Mouse (Mus musculus) embryo, embryonic 11 days (tissue): ENCODE results near the gene Slc2a4.
"Not testable (repeated sequence)": the region's sequence is repeated elsewhere in the genome, so short reads cannot be mapped to it uniquely, and the experiment has no call there.

Experiments used
- DNase-seq: peaks from one replicate; pipeline ENCODE4 v3.0.0-alpha.2; 2015

Gene Slc2a4

DNA sequence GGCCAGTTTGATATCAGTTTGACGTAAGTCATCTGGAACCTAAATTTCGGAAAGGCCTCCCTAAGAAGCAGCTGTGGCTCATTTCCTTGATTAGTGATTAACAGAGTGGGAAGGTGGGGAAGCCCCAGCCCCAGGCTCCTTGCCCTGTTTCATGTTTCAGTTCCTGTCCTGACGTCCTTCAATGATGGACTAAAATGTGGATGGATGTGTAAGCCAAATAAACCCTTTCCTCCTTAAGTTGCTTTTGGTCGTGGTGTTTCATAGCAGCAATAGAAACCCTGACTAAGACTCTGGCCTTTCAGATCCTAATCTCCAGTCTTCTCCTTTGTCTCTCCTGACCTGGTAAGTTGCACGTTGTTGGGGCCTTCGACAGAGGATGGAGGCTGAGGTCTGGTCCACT is 22.2 kb upstream of the Slc2a4 start:
- DNase-seq: no peak

DNA sequence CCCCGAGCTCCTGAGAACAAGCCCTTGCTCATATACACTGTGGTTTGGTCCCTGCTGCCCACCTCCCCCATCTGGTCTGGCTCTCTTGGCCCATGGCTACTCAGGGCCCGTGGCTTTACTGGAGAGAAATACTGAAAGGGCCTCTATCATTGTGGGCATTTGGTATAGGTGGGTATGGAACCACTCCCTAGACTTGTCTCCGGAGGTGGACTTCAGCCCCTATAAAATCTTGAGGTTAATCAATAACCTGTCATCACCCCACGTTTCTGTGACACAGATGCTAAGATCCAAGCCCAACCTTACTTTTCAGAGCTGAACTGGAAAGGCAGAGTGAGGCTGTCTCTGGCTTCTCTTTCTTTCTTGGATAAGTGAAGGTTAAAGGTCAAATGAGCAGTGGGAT is 20.8 kb upstream of the Slc2a4 start:
- DNase-seq: no peak

DNA sequence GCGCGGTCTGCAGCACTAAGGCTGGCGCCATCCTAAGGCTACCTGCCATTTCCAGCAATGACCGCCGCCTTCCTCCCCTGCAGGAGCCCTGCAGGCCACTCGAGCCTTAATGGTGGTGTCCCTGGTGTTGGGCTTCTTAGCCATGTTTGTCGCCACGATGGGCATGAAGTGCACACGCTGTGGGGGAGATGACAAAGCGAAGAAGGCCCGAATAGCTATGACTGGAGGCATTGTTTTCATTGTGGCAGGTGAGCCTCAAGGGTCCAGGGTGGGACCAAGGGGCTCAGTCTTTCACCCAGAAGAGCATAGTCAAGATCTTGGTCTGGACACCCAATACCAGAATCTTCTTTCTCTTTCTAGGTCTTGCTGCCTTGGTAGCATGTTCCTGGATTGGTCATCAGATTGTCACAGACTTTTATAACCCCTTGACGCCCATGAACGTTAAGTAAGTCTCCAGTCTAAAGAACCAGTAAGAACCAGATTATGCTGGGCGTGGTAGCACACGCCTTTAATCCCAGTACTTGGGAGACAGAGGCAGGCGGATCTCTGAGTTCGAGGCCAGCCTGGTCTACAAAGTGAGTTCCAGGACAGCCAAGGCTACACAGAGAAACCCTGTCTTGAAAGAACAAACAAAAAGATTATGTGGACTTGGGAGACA is 19.0 kb upstream of the Slc2a4 start:
- DNase-seq: no peak

DNA sequence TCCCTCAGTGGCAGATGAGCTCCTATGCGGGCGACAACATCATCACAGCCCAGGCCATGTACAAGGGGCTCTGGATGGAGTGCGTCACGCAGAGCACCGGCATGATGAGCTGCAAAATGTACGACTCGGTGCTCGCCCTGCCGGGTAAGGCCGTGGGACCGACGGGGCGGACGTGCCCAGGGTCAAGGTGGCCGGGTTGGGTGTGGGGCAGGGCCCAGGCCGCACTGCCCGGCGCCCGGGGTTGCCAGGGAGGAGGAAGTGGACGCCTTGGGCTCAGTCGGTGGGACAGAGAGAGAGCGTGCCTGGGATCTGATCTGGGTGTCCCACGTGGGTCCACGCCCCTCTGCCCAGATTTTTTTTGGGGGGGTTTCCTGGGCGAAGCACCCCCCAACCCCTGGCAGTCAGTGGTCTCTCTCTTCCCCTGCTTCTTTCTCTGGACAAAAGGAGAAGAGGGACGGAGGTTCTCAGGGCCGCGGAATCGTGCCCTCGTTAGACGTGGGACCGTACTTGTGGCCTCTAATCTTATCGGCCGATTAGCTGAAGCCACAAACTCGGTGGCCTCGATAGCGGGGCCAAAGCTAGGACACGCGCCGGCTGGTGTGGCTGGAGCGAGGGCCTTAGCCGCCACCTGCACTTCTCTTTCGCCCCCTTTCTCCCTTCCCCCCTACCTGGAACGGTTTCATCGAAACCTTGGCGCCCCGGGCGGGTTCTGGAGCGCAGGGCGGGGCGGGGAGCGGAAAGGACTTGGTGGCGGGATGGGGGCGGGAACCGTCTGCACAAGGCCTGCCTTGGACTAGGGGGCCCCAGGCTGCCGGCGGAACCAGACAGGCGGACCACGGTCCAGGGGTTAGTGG is 18.2 kb upstream of the Slc2a4 start:
- peak; percentile 58 for DNase-seq

DNA sequence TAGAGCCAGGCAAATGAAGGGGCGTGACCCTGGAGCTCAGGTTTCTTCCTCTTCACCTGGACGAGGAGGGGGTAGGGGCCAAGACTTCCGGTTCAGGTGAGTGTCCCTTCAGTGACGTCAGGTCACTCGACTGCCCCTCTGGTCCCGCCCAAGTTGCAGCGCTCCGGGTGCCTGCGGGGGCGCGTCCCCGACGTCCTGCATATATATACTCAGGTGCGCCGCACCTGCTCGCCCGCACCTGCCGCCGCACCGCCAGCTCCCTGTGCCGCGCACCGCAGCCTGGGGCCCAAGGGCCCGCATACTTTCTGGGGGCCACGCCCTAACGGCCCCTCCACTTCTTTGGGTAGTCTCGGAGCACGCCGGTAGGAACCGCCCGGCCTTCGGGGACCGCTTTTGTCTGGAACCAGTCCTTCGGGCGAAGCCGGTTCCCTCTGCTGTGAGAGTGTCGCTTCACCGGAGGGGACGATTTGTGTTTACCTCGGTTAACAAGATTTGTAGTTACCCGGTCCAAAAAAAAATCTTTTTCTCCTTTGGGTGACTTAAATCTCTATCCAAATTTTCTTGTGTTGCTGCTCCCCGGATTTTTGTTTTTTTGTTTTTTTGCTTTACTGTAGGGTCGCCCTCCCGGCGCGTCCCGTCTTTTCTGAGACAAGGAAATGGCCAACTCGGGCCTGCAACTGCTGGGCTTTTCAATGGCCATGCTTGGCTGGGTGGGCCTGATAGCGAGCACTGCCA is 17.4 kb upstream of the Slc2a4 start:
- DNase-seq: peak; percentile 31

DNA sequence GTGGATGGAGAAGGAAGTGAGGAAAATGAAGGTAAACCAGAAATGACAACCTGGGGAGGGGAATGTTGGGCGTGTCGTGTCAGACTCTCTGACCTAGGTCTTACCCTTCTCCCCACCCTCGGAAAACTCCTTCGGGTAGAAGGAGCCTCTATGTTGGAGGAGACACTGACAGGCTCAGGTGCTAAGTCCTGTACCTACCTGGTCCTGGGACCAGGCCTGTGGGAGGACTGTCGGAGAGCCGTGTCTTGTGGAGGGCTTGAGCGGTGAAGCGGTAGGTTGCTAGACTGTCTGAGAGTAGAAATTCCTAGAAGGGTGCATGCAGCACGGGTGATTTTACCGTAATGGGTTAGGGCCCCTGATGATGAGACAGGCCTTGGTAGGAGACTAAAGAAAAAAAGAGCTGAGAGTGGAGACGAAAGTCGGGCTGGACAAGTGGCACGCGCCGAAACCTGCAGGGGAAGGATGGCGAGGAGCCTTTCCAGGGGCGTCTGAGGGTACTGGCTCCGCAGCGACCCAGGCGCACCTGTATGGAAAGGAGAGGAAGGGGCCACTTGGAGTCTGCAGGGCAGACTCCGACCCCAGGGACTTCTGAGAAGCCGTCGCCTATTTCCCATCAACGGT is 16.8 kb upstream of the Slc2a4 start, which contains the start of gene Cldn7:
Cldn7 (plus strand) TSS at position 130 of the 621 bp plus-strand sequence.
- DNase-seq: no peak

DNA sequence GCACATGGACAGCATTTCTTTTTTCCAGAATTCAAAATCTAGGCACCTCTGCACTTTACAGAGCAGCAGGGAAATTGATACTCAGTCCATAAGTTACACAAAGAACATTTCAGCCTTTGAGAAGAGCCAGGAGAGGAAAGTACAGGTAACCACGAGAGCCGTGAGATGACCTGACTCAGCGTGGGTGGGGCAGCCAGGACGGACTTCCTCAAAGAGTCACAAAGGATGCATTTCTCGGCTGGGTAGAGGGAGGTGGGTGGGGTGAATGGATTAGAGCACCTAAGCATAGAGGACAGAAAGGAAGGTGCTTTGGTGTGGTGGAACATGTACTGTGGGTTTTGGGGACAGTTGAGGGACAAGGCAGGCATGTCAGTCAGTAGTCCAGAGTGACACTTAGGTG is 13.9 kb upstream of the Slc2a4 start:
- no peak for DNase-seq

DNA sequence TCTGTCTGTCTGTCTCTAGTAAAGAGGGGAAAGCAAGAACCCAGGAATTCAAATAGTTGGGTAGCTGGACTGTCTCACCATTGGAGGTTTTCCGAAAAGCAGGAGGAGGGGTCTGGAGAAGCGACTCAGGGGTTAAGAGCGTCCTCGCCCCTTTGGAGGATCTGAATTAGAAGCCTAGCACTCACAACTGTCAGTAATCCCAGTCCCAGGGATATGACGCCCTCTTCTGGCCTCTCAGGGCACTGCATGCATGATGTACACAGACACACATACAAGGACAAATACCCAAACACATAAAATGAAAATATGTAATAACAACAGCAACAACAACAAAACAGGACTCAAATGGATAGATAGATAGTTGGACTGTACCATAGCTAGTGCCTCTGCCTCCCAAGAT is 12.6 kb upstream of the Slc2a4 start:
- DNase-seq: no peak

DNA sequence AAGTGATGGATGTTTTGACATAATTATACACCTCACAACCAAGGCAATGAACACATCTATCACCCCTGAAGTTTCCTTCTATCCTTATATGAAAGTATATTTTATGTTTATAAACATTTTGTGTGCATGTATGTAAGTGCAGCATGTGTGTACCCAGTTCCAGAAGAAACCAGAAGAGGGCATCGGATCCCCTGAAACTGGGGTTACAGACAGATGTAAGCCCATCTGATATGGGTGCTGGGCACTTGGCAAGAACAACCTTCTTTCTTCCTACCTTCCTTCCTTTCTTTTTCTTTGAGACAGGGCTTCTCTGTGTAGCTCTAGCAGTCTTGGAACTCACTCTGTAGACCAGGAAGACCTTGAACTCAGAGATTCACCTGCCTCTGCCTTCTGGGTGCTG is 8.2 kb upstream of the Slc2a4 start:
- DNase-seq: no peak

DNA sequence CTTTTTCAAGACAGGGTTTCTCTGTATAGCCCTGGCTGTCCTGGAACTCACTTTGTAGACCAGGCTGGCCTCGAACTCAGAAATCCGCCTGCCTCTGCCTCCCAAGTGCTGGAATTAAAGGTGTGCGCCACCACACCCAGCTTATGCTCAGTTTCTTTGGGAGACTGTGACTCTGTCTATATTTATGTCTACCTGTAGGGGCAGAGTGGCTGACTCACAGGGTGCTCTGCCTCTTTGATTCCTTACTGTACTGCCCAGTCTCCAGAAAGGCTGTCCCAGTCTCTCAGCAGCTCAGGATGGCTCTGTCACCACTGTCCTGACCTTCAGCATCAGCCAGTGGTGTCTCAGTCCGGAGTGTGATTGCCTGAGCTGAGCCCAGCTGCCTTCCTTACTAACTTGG is 7.6 kb upstream of the Slc2a4 start:
- DNase-seq: not testable (repeated sequence)

DNA sequence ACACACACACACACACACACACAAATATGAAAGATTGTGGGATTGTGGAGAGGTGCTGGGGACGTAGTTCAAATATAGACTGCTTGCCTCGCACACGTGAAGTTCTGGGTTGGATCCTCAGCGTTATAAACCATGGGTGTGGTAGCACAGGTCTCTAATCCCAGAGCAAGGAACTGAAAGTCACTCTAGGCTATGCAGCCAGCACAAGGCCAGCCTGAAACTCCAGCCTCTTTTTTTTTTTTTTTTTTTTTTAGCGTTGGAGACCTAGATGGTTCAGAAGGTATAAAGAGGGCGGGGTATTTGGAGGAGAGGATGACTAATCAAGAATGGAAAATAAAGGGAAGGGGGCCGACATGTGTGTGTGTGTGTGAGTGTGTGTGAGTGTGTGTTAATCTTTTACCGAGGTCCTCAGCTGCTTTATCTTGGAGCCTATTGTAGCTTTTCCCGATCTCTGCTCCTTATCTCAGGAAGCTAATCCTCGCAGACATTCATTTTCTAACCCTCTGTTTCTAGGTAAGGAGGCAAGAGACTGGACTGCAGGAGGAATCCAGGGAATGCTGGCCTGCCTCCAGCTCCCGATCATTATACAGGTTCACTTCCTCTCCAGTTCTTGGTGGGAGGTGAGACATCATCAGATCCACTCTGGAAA is 5.4 kb upstream of the Slc2a4 start:
- no peak for DNase-seq

DNA sequence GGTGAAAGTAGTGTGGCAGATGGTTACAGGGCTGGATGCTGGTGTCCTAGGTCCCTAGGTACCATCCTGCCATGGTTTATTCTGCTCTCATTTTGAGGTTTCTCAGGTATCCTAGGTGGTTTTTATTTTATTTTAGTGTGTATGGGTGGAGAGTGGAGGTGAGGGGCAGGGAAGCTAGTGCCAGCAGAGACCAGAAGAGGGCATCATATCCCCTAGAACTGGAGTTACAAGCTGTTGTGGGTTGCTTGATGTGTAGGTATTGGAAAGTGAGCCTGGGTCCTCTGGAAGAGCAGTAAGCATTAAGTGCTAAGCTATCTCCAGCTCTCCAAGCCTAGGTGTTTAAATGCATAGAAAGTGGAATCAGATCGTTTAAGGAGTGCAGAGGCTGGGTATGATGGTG is 4.3 kb upstream of the Slc2a4 start:
- DNase-seq: no peak

DNA sequence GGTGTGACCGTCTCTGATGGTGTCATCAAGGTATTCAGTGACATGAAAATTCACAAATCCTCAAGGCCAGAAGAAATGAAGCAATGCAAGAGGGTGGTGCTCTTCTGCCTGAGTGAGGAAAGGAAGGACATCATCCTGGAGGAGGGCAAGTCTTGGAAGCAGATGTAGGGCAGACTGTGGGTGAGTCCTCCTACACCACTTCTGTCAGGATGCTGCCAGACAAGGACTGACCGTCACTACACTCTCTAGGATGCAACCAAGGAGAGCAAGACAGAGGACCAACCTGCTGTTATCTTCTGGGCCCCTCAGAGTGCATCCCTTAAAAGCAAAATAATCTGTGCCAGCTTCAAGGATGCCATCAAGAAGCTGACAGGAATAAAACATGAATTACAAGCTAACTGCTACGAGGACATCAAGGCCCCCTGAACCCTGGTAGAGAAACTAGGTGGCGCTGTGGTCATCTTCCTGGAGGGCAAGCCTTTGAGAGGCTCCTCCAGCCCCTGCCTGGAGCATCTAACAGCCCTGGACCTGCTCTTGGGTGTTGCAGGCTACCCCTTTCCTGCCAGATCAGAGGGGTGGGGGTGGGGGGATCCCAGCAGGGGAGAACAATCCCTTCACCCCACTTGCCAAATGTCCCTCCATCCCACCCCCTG is 2.9 kb upstream of the Slc2a4 start:
- DNase-seq: peak; percentile 57

DNA sequence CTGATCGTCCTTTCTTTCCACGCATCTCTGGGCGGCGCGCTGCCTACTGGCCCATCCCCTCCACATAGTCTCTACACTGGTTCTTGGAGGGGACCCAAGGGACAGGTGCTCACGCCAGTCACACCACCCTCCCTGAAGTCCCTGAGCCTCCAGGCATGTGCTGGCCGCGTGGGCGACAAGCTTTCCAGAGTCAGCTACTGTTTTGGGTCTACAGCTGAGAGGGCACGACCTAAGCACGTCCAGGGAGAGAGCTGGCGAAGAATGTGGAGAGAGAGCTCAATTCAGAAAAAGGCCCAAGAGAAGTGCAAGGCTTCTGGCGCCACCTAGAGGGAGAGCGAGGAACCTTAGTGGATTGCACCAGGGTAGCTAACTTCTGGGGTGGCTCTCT is 769 bp upstream of the Slc2a4 start:
- DNase-seq: peak; percentile 93

DNA sequence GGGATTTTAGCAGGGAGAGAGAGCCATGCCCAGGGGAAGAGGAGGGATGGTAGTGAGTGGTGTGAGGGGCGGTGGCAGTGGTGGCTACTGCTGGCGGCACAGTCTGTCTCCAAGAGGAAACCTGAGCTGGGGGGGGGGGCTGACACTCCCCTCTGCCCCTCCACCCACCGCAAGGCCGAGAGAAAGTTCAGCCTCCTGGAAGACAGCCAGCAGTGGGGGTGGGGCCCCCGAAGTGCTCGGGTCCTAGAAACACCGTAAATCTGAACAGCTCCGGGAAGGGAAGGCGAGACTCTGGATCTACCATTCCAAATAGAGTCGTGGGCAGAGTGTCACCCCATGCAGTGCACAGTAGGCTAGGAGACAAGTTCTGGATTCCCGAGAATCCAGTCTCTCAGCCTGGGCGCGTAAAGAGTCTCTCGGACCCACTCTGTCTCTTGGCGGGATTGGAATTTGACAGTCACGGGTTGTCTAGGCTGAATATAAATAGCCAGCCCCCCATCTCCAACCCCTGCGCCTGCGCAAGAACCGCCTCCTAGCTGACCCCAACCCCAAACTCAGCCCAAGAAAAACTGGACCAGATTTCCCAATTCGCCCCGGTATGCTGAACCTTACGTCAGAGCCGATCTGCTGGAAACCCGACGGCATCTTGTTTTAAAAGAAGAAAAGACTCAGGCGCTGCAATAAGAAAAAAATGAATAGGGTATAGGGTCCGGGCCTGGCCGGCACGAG is 487 bp downstream of the Slc2a4 start:
- peak; percentile 73 for DNase-seq

DNA sequence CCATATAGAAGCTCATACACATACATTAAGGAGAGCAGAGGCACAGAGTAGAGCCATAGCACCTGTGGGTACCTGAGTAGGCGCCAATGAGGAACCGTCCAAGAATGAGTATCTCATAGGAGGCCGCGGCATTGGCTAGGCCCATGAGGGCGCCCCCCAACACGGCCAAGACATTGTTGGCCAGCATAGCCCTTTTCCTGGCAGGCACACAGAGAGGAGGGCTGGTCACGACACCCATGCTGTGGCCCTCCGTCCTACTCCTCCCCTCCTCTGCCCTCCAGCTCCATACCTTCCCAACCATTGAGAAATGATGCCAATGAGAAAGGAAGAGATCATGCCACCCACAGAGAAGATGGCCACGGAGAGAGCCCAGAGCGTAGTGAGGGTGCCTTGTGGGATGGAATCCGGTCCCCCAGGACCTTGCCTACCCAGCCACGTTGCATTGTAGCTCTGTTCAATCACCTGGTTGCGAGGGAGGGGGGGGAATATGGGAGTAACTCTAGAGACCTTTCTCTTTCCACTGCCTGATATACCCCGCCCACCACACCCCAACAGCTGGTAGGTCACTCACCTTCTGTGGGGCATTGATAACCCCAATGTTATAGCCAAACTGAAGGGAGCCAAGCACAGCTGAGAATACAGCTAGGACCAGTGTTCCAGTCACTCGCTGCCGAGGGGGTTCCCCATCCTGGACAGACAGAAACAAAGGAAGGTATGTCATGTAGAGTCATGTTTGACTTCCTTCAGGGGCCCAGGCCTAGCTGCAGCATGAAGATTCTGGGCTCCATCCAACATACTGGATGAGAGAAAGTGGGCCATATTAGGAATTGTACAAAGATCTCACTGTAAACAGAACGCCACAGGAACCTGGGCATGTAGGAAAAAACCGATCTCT is 1.7 kb downstream of the Slc2a4 start:
- DNase-seq: no peak

DNA sequence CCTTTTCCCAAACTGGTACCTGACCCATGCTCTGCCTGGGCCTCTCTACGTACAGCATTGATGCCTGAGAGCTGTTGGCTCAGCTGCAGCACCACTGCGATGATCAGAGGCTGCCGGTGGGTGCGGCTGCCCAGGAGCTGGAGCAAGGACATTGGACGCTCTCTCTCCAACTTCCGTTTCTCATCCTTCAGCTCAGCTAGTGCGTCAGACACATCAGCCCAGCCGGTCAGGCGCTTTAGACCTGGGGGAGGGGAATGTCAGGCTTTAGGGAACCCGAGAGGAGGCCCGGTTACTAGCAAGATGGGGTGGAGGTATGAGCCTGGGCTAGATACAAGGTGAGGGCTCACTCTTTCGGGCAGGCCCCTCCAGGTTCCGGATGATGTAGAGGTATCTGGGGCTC is 2.8 kb downstream of the Slc2a4 start:
- DNase-seq: no peak

DNA sequence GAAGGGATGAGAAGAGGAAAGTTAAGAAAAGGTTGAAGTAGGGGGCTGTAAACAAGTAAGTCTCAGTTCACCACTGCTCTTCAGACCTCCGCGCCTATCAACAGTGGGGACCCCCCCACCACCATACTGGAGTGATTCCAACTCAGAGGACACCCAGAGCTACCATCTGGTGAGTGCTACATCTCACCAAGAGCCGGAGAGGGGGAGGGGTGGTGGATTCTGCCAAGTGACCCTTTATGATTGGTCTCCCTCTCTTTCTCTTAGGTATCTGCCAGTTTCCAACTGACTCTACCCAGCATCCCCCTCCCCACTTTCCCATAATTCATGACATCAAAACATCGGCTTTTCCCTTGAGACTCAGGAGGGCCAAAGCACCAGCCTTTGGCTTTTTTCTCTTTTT is 7.0 kb downstream of the Slc2a4 start:
- DNase-seq: no peak

DNA sequence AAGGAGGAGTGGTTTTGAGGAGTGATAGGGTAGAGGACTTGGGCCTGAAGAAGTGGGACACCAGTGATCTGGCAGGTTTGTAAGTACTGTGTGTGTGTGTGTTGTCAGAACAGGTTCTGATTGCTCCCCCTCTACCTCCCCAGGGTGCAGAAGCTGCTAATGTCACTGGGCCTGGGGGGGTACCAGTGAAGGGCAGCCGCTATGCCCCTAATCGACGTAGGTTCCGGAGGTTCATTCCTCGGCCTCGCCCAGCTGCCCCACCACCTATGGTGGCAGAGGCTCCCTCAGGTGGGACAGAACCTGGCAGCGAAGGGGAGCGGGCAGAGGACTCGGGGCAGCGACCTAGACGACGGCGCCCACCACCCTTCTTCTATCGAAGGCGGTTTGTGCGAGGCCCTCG is 8.3 kb downstream of the Slc2a4 start:
- DNase-seq: no peak

DNA sequence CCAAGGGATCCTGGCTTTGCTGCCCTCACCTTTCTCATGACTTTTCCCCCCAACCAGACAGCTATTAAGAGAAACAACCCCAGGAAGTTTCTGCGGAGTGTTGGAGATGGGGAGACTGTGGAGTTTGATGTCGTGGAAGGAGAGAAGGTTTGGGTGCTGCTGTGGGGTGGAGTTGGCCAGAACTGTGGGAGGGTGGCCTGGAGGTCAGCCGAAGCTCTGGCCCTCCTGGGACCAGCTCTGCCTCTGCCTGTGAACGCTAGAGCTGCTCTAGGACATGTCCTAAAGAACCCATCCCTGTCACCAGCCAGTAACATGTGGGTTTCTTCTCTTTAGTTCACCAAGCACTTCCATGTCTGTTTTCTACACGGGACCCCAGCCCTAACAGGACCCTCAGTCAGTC is 8.8 kb downstream of the Slc2a4 start:
- DNase-seq: no peak
